In the genomic region with DNA sequence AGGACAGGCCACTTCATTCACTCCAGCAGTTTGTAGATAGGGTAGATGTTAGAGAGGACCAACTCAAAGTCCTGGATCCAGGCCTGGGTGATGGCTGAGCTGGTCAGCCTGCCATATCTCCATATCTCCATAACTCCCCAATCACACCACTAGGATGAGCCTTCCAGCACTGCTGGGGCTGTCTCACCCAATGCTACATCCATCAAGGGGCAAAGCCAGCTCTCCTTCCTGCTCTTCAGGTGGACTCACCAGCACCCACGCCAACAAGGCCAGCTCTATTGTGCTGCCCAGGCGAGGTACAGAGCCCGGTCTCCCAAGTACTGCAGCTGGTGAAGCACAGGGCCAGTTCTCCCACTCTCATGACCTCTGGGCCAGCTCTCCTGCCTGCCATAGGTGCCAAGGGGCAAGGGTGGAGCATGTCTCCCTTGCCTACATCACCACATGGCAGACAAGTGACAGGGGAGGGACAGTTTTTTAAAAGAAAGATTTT, we compare ENCODE assay signal across 30 mouse cellular contexts. TPM values are rescaled to one million over a fixed set of nuclear protein-coding genes. Genes with fewer than 3 reads are reported as not detected.
DNase-seq lines count a peak whose midpoint lies in the region; ATAC-seq lines count a peak whose summit lies in the region.
"Had no signal": no experiment of that assay in that cellular context is flagged by ENCODE, and none has a peak within 500 bp of the region (broad histone marks: within the 10 kb centered on the region; RNA-seq: fewer than 3 reads in every experiment).

No protein-coding gene starts in this region.

- H3K27me3 ChIP-seq in hindbrain, embryonic 10.5 days (ENCODE audit: insufficient read depth, poor library complexity, severe bottlenecking), result no peaks in the 10 kb centered on the region
- no peaks in the 10 kb centered on the region for H3K27me3 ChIP-seq in hindbrain, embryonic 14.5 days (ENCODE audit: control insufficient read depth, insufficient read depth, low read length)
- H3K27me3 ChIP-seq in midbrain, embryonic 11.5 days (ENCODE audit: control insufficient read depth, insufficient read depth, low read length), result no peaks in the 10 kb centered on the region
- H3K27me3 ChIP-seq in midbrain, embryonic 15.5 days (replicated peaks), result no peaks in the 10 kb centered on the region
- H3K27me3 ChIP-seq: CH12.LX; embryonic facial prominence, embryonic 13.5 days; embryonic facial prominence, embryonic 15.5 days; forebrain, embryonic 12.5 days; Patski had no signal

- H3K9me3 ChIP-seq in hindbrain, embryonic 10.5 days, result peaks cover 3% of the 10 kb centered on the region; the same call in 1 of the 2 replicates
- H3K9me3 ChIP-seq in hindbrain, embryonic 14.5 days (ENCODE audit: control insufficient read depth, low read length), result 0 out of 2 replicates have a peak, but pooled peaks cover 6% of the 10 kb centered on the region
- no peaks in the 10 kb centered on the region for H3K9me3 ChIP-seq in midbrain, embryonic 11.5 days (ENCODE audit: control insufficient read depth, low read length)
- H3K9me3 ChIP-seq in midbrain, embryonic 15.5 days, result no peaks in the 10 kb centered on the region
- H3K9me3 ChIP-seq: embryonic facial prominence, embryonic 13.5 days; embryonic facial prominence, embryonic 15.5 days; forebrain, embryonic 10.5 days; forebrain, embryonic 12.5 days; G1E had no signal

- peak; percentile 86 for DNase-seq in heart, adult 11 months
- DNase-seq in heart, adult 9 months (ENCODE audit: low spot score in 2 of 2), result no peak
- no peak for DNase-seq in hindbrain, embryonic 10.5 days (ENCODE audit: low spot score)
- DNase-seq in hindbrain, embryonic 14.5 days (ENCODE audit: low spot score), result no peak
- DNase-seq in midbrain, embryonic 11.5 days (ENCODE audit: low spot score, missing footprints), result peak; percentile 59
- DNase-seq: adrenal gland, adult 8-10 months; adrenal gland, postnatal 14 days; adrenal gland, postnatal 36 days; B cell, adult 2 months; cerebellum, adult 11 months; cerebellum, adult 18-20 months; cerebellum, adult 8-10 months; cerebellum, adult 9-11 months; cerebellum, postnatal 14 days; cerebellum, postnatal 36 days; embryo, embryonic 11 days had no signal

- H3K4me1 ChIP-seq in hindbrain, embryonic 10.5 days (replicated peaks), result peaks cover 15% of the 10 kb centered on the region
- H3K4me1 ChIP-seq in hindbrain, embryonic 14.5 days (replicated peaks; ENCODE audit: control insufficient read depth, insufficient read depth, low read length), result no peaks in the 10 kb centered on the region
- 0 out of 2 replicates have a peak, but pooled peaks cover 2% of the 10 kb centered on the region for H3K4me1 ChIP-seq in midbrain, embryonic 11.5 days (ENCODE audit: control insufficient read depth, insufficient read depth, low read length)
- H3K4me1 ChIP-seq in midbrain, embryonic 15.5 days, result no peaks in the 10 kb centered on the region; the same call in 1 of the 2 replicates
- H3K4me1 ChIP-seq: embryonic facial prominence, embryonic 15.5 days had no signal

- H3K9ac ChIP-seq in hindbrain, embryonic 14.5 days, result no peak overlapping the region
- no peak overlapping the region for H3K9ac ChIP-seq in midbrain, embryonic 11.5 days (ENCODE audit: low read length)
- H3K9ac ChIP-seq in midbrain, embryonic 15.5 days, result no peak overlapping the region
- H3K9ac ChIP-seq: embryonic facial prominence, embryonic 13.5 days; embryonic facial prominence, embryonic 15.5 days; forebrain, embryonic 12.5 days had no signal

- no peak overlapping the region for H3K4me2 ChIP-seq in hindbrain, embryonic 14.5 days (replicated peaks)
- H3K4me2 ChIP-seq in midbrain, embryonic 11.5 days, result no peak overlapping the region
- no peak overlapping the region for H3K4me2 ChIP-seq in midbrain, embryonic 15.5 days
- H3K4me2 ChIP-seq: embryonic facial prominence, embryonic 13.5 days; embryonic facial prominence, embryonic 15.5 days; forebrain, embryonic 12.5 days had no signal

- whole genome bisulfite sequencing in hindbrain, embryonic 10.5 days, result 89% methylated on average over 3 of the region's 3 CpGs
- 97% methylated on average over 3 of the region's 3 CpGs for WGBS in hindbrain, embryonic 14.5 days
- 89% methylated on average over 3 of the region's 3 CpGs for WGBS in midbrain, embryonic 11.5 days
- 95% methylated on average over 3 of the region's 3 CpGs for WGBS in midbrain, embryonic 15.5 days

- no peaks in the 10 kb centered on the region for H3K36me3 ChIP-seq in hindbrain, embryonic 10.5 days
- H3K36me3 ChIP-seq in hindbrain, embryonic 14.5 days (replicated peaks; ENCODE audit: control insufficient read depth, insufficient read depth), result no peaks in the 10 kb centered on the region
- H3K36me3 ChIP-seq in midbrain, embryonic 11.5 days (ENCODE audit: control insufficient read depth, insufficient read depth, low read length), result no peaks in the 10 kb centered on the region
- H3K36me3 ChIP-seq in midbrain, embryonic 15.5 days (replicated peaks), result no peaks in the 10 kb centered on the region
- H3K36me3 ChIP-seq: embryonic facial prominence, embryonic 13.5 days; embryonic facial prominence, embryonic 15.5 days; forebrain, embryonic 10.5 days; forebrain, embryonic 12.5 days; G1E had no signal

- no peak for ATAC-seq in hindbrain, embryonic 14.5 days (ENCODE audit: low FRiP score)
- ATAC-seq in midbrain, embryonic 11.5 days (ENCODE audit: low FRiP score), result no peak
- no peak for ATAC-seq in midbrain, embryonic 15.5 days (replicated peaks)
- ATAC-seq: activated CD4-positive, CD25-positive, alpha-beta regulatory T cell, adult 4 months; CD4-positive, CD25-positive, alpha-beta regulatory T cell, adult 4 months; forebrain, embryonic 14.5 days; forebrain, embryonic 16.5 days; Patski had no signal

- 0 out of 2 replicates have a peak overlapping the region, but pooled peaks have one; percentile 8 for H3K27ac ChIP-seq in hindbrain, embryonic 10.5 days
- no peak overlapping the region for H3K27ac ChIP-seq in hindbrain, embryonic 14.5 days
- no peak overlapping the region for H3K27ac ChIP-seq in midbrain, embryonic 11.5 days (ENCODE audit: low read depth, low read length)
- H3K27ac ChIP-seq in midbrain, embryonic 15.5 days, result no peak overlapping the region
- H3K27ac ChIP-seq: embryonic facial prominence, embryonic 13.5 days; embryonic facial prominence, embryonic 15.5 days; forebrain, embryonic 10.5 days; forebrain, embryonic 12.5 days had no signal

- no peak overlapping the region for H3K4me3 ChIP-seq in hindbrain, embryonic 10.5 days
- no peak overlapping the region for H3K4me3 ChIP-seq in hindbrain, embryonic 14.5 days (replicated peaks; ENCODE audit: low read length)
- H3K4me3 ChIP-seq in midbrain, embryonic 11.5 days (ENCODE audit: low read depth, low read length), result no peak overlapping the region
- H3K4me3 ChIP-seq in midbrain, embryonic 15.5 days, result no peak overlapping the region
- H3K4me3 ChIP-seq: embryonic facial prominence, embryonic 13.5 days; embryonic facial prominence, embryonic 15.5 days; erythroblast, embryonic 14.5 days; forebrain, embryonic 10.5 days; forebrain, embryonic 12.5 days had no signal

RNA-seq across cellular contexts. Expression of a gene that starts 31.0 kb away (rescaled TPM):
- polyA plus RNA-seq in hindbrain, embryonic 10.5 days (2016; fragmentation: Nextera tagmentation; extraction: Ambion mirVana), result not detected in 2 replicates
- 0.11 and 0.12 TPM in 2 replicates for polyA plus RNA-seq in hindbrain, embryonic 14.5 days (2014; fragmentation: Nextera tagmentation; extraction: Ambion mirVana)
- polyA plus RNA-seq in midbrain, embryonic 11.5 days (2014; fragmentation: Nextera tagmentation; extraction: Ambion mirVana), result not detected in 2 replicates
- polyA plus RNA-seq in midbrain, embryonic 15.5 days (2015; fragmentation: Nextera tagmentation; extraction: Ambion mirVana), result 0.09 TPM in 1 of 2 replicates, not detected in the other
- polyA plus RNA-seq: CD4-positive, CD25-positive, alpha-beta regulatory T cell, adult 4 months; embryonic facial prominence, embryonic 11.5 days; forebrain, embryonic 10.5 days; forebrain, embryonic 12.5 days; G1E had no signal

Comparison
In these comparisons a context has a peak if more than half of its experiments do, and no peak if none do; other contexts are left out.
1. DNase-seq: peak in heart, adult 11 months (single experiment) and midbrain, embryonic 11.5 days (single experiment); none in heart, adult 9 months (0 of 2), hindbrain, embryonic 10.5 days (single experiment) and hindbrain, embryonic 14.5 days (single experiment).